Mouse (Mus musculus): Measurements from ENCODE around the gene Kcnip2. TPM values are rescaled to one million over a fixed set of nuclear protein-coding genes. Genes with fewer than 3 reads are reported as not detected.

Gene Kcnip2
- polyA plus RNA-seq, 1 experiment from 2014 or later, result 20.4 TPM

- no peak overlapping the region for H3K4me2 ChIP-seq (ENCODE audit: low read depth, low read length)
- WGBS, result 26% methylated on average over 12 of the region's 12 CpGs
- no peaks in the 10 kb centered on the region for H3K9me3 ChIP-seq (ENCODE audit: control insufficient read depth, low read length)
- no peaks in the 10 kb centered on the region for H3K27me3 ChIP-seq (ENCODE audit: control insufficient read depth, insufficient read depth, low read length)
- no peaks in the 10 kb centered on the region for H3K4me1 ChIP-seq (ENCODE audit: control insufficient read depth, insufficient read depth, low read length)
- no peak for ATAC-seq (ENCODE audit: low read depth)
- no peak overlapping the region for H3K9ac ChIP-seq (replicated peaks; ENCODE audit: low read depth, low read length)
- no peaks in the 10 kb centered on the region for H3K36me3 ChIP-seq (ENCODE audit: control insufficient read depth, insufficient read depth, low read length)
- H3K4me3 ChIP-seq (ENCODE audit: low read depth, low read length), result no peak overlapping the region
- H3K27ac ChIP-seq (ENCODE audit: low read depth, low read length), result no peak overlapping the region
Measured at GRCm38 (mm10) chr19:45804593-45805368, 11.1 kb downstream of the Kcnip2 start.

- no peaks in the 10 kb centered on the region for H3K27me3 ChIP-seq (ENCODE audit: control insufficient read depth, insufficient read depth, low read length)
- no peak overlapping the region for H3K9ac ChIP-seq (replicated peaks; ENCODE audit: low read depth, low read length)
- H3K4me2 ChIP-seq (ENCODE audit: low read depth, low read length), result no peak overlapping the region
- no peak overlapping the region for H3K27ac ChIP-seq (ENCODE audit: low read depth, low read length)
- H3K4me1 ChIP-seq (ENCODE audit: control insufficient read depth, insufficient read depth, low read length), result no peaks in the 10 kb centered on the region
- H3K36me3 ChIP-seq (ENCODE audit: control insufficient read depth, insufficient read depth, low read length), result no peaks in the 10 kb centered on the region
- H3K9me3 ChIP-seq (ENCODE audit: control insufficient read depth, low read length), result no peaks in the 10 kb centered on the region
- WGBS, result 29% methylated on average over 4 of the region's 4 CpGs
- H3K4me3 ChIP-seq (ENCODE audit: low read depth, low read length), result no peak overlapping the region
- ATAC-seq (ENCODE audit: low read depth), result no peak
Measured at GRCm38 (mm10) chr19:45803408-45803807, 12.5 kb downstream of the Kcnip2 start.

- Histone ChIP-seq H3K4me2 (ENCODE audit: low read depth, low read length) (no peak overlapping the region), H3K9me3 (ENCODE audit: control insufficient read depth, low read length) (no peaks in the 10 kb centered on the region), H3K27ac (ENCODE audit: low read depth, low read length) (no peak overlapping the region), H3K9ac (replicated peaks; ENCODE audit: low read depth, low read length) (no peak overlapping the region), H3K4me3 (ENCODE audit: low read depth, low read length) (no peak overlapping the region), H3K27me3 (ENCODE audit: control insufficient read depth, insufficient read depth, low read length) (no peaks in the 10 kb centered on the region), H3K36me3 (ENCODE audit: control insufficient read depth, insufficient read depth, low read length) (no peaks in the 10 kb centered on the region), H3K4me1 (ENCODE audit: control insufficient read depth, insufficient read depth, low read length) (no peaks in the 10 kb centered on the region)
- ATAC-seq (ENCODE audit: low read depth), result no peak
- WGBS, result 73% methylated on average over 4 of the region's 4 CpGs
Measured at GRCm38 (mm10) chr19:45802702-45803101, 13.2 kb downstream of the Kcnip2 start.

- no peak for ATAC-seq (ENCODE audit: low read depth)
- no peak overlapping the region for H3K4me3 ChIP-seq (ENCODE audit: low read depth, low read length)
- 69% methylated on average over 15 of the region's 15 CpGs for WGBS
- no peaks in the 10 kb centered on the region for H3K9me3 ChIP-seq (ENCODE audit: control insufficient read depth, low read length)
- no peak overlapping the region for H3K27ac ChIP-seq (ENCODE audit: low read depth, low read length)
- H3K4me1 ChIP-seq (ENCODE audit: control insufficient read depth, insufficient read depth, low read length), result no peaks in the 10 kb centered on the region
- no peak overlapping the region for H3K4me2 ChIP-seq (ENCODE audit: low read depth, low read length)
- H3K36me3 ChIP-seq (ENCODE audit: control insufficient read depth, insufficient read depth, low read length), result no peaks in the 10 kb centered on the region
- no peak overlapping the region for H3K9ac ChIP-seq (replicated peaks; ENCODE audit: low read depth, low read length)
- H3K27me3 ChIP-seq (ENCODE audit: control insufficient read depth, insufficient read depth, low read length), result no peaks in the 10 kb centered on the region
Measured at GRCm38 (mm10) chr19:45796879-45797278, 19.0 kb downstream of the Kcnip2 start.

- no peak for ATAC-seq (ENCODE audit: low read depth)
- Histone ChIP-seq H3K4me2 (ENCODE audit: low read depth, low read length) (no peak overlapping the region), H3K9me3 (ENCODE audit: control insufficient read depth, low read length) (no peaks in the 10 kb centered on the region), H3K9ac (replicated peaks; ENCODE audit: low read depth, low read length) (no peak overlapping the region), H3K4me3 (ENCODE audit: low read depth, low read length) (no peak overlapping the region), H3K4me1 (ENCODE audit: control insufficient read depth, insufficient read depth, low read length) (no peaks in the 10 kb centered on the region), H3K36me3 (ENCODE audit: control insufficient read depth, insufficient read depth, low read length) (no peaks in the 10 kb centered on the region), H3K27ac (ENCODE audit: low read depth, low read length) (no peak overlapping the region), H3K27me3 (ENCODE audit: control insufficient read depth, insufficient read depth, low read length) (no peaks in the 10 kb centered on the region)
- WGBS, result 10% methylated on average over 15 of the region's 15 CpGs
Measured at GRCm38 (mm10) chr19:45796061-45796556, 19.8 kb downstream of the Kcnip2 start.

DNA sequence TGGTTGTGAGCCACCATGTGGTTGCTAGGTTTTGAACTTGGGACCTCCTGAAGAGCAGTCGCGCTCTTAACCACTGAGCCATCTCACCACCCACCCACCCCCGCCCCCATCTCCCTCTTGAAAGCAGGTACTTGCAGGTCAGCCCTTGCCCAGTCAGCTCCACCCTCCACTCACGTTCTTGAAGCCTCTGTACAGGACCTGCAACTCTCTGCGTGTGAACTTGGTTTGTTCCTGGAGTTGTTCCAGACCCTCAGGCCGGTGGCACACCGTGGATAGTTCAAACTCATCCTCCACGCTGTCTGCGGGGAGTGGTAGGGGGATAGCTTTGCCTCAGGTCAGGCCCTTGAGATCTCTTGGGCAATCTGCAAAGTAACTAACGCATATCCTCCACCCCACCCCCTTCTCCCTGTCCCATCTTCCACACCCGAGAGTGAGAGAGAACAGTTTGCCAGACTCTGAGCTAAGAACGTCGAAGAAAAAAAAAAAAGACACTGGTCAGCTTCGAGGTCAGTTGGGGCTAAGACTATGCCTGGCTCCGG lies 20.4 kb downstream of the Kcnip2 start:
- no peak overlapping the region for H3K27ac ChIP-seq (ENCODE audit: low read depth, low read length)

GRCm38 (mm10) chr19:45794718-45795117 lies 21.1 kb downstream of the Kcnip2 start:
- no peaks in the 10 kb centered on the region for H3K27me3 ChIP-seq (ENCODE audit: control insufficient read depth, insufficient read depth, low read length)
- no peaks in the 10 kb centered on the region for H3K36me3 ChIP-seq (ENCODE audit: control insufficient read depth, insufficient read depth, low read length)
- WGBS, result 85% methylated on average over 6 of the region's 6 CpGs
- no peak overlapping the region for H3K27ac ChIP-seq (ENCODE audit: low read depth, low read length)
- H3K9ac ChIP-seq (replicated peaks; ENCODE audit: low read depth, low read length), result no peak overlapping the region
- no peak overlapping the region for H3K4me2 ChIP-seq (ENCODE audit: low read depth, low read length)
- H3K9me3 ChIP-seq (ENCODE audit: control insufficient read depth, low read length), result no peaks in the 10 kb centered on the region
- H3K4me1 ChIP-seq (ENCODE audit: control insufficient read depth, insufficient read depth, low read length), result no peaks in the 10 kb centered on the region
- no peak overlapping the region for H3K4me3 ChIP-seq (ENCODE audit: low read depth, low read length)
- ATAC-seq (ENCODE audit: low read depth), result no peak

More for the DNA sequence above, 20.4 kb downstream of the Kcnip2 start:
- no peak for ATAC-seq (ENCODE audit: low read depth)
- Histone ChIP-seq H3K36me3 (ENCODE audit: control insufficient read depth, insufficient read depth, low read length) (no peaks in the 10 kb centered on the region), H3K4me2 (ENCODE audit: low read depth, low read length) (no peak overlapping the region), H3K4me1 (ENCODE audit: control insufficient read depth, insufficient read depth, low read length) (no peaks in the 10 kb centered on the region), H3K4me3 (ENCODE audit: low read depth, low read length) (no peak overlapping the region), H3K9me3 (ENCODE audit: control insufficient read depth, low read length) (no peaks in the 10 kb centered on the region), H3K9ac (replicated peaks; ENCODE audit: low read depth, low read length) (no peak overlapping the region), H3K27me3 (ENCODE audit: control insufficient read depth, insufficient read depth, low read length) (no peaks in the 10 kb centered on the region)
- WGBS, result 36% methylated on average over 15 of the region's 15 CpGs

- H3K27ac ChIP-seq (ENCODE audit: low read depth, low read length), result no peak overlapping the region
- H3K4me3 ChIP-seq (ENCODE audit: low read depth, low read length), result no peak overlapping the region
- no peaks in the 10 kb centered on the region for H3K4me1 ChIP-seq (ENCODE audit: control insufficient read depth, insufficient read depth, low read length)
- no peaks in the 10 kb centered on the region for H3K9me3 ChIP-seq (ENCODE audit: control insufficient read depth, low read length)
- no peaks in the 10 kb centered on the region for H3K27me3 ChIP-seq (ENCODE audit: control insufficient read depth, insufficient read depth, low read length)
- no peak for ATAC-seq (ENCODE audit: low read depth)
- H3K36me3 ChIP-seq (ENCODE audit: control insufficient read depth, insufficient read depth, low read length), result no peaks in the 10 kb centered on the region
- WGBS, result 95% methylated on average over 6 of the region's 6 CpGs
- H3K4me2 ChIP-seq (ENCODE audit: low read depth, low read length), result no peak overlapping the region
- no peak overlapping the region for H3K9ac ChIP-seq (replicated peaks; ENCODE audit: low read depth, low read length)
Measured at GRCm38 (mm10) chr19:45792404-45792803, 23.5 kb downstream of the Kcnip2 start.

Data from neural tube, embryonic 14.5 days (tissue).